Mouse (Mus musculus) CH12.LX (cell line): Measurements from ENCODE around the gene Rras.

ENCODE experiments used
- EP300 ChIP-seq: IDR thresholded peaks from 2 replicates; pipeline ENCODE4 v1.6.1; 2011; ENCODE audit warnings: low read length, improper control_type of control experiment
- ETS1 ChIP-seq: conservative IDR thresholded peaks from 2 replicates; pipeline ENCODE4 v1.6.1; 2012; ENCODE audit warnings: low read depth, mild to moderate bottlenecking, inconsistent platforms, low read length, improper control_type of control experiment, moderate library complexity
- KAT2A ChIP-seq: IDR thresholded peaks from 2 replicates; pipeline ENCODE4 v1.6.1; 2012; ENCODE audit warnings: low read length, improper control_type of control experiment, inconsistent platforms; ENCODE audit not compliant: insufficient replicate concordance
- MAZ ChIP-seq: IDR thresholded peaks from 2 replicates; pipeline ENCODE4 v1.6.1; 2012; ENCODE audit warnings: low read depth, mild to moderate bottlenecking, inconsistent platforms, low read length, improper control_type of control experiment, moderate library complexity
- MXI1 ChIP-seq: IDR thresholded peaks from 2 replicates; pipeline ENCODE4 v1.6.1; 2011; ENCODE audit warnings: mild to moderate bottlenecking, low read depth, low read length, improper control_type of control experiment
- RAD21 ChIP-seq: IDR thresholded peaks from 2 replicates; pipeline ENCODE4 v1.6.1; 2011; ENCODE audit warnings: low read depth, mild to moderate bottlenecking, low read length, improper control_type of control experiment, moderate library complexity
- TBP ChIP-seq: conservative IDR thresholded peaks from 2 replicates; pipeline ENCODE4 v1.6.1; 2011; ENCODE audit warnings: low read depth, low read length, improper control_type of control experiment
- USF2 ChIP-seq: conservative IDR thresholded peaks from 2 replicates; pipeline ENCODE4 v1.6.1; 2011; ENCODE audit warnings: low read depth, low read length, improper control_type of control experiment

GRCm38 (mm10) chr7:45067190-45067999, 49.6 kb downstream of the Rras start:
- TF ChIP-seq RAD21 (no peak), ETS1 (no peak), KAT2A (no peak), EP300 (no peak), TBP (no peak), MXI1 (no peak), MAZ (no peak), USF2 (no peak)
